Mouse (Mus musculus) small intestine, adult 2 months (tissue): ENCODE data around the gene Rpl35.

Experiments
- CTCF ChIP-seq: fragments of 200-500 bp; IDR thresholded peaks from 2 replicates; pipeline ENCODE4 v1.5.1; 2012; ENCODE audit warnings: low read depth, mild to moderate bottlenecking, control low read depth, inconsistent platforms, low read length, moderate library complexity, mixed read lengths; ENCODE audit not compliant: insufficient replicate concordance, insufficient read length; ENCODE audit errors: extremely low read depth
- POLR2A ChIP-seq: fragments of 200-500 bp; IDR thresholded peaks from 2 replicates; pipeline ENCODE4 v1.6.1; 2012; ENCODE audit warnings: low read depth, mild to moderate bottlenecking, control low read depth, inconsistent platforms, low read length, moderate library complexity

GRCm38 (mm10) chr2:38992452-38992851, 13.0 kb downstream of the Rpl35 start:
- TF ChIP-seq POLR2A: no peak
- TF ChIP-seq CTCF: no peak
